Mouse (Mus musculus): ENCODE results near the gene Sct. TPM values are rescaled to one million over a fixed set of nuclear protein-coding genes. Genes with fewer than 3 reads are reported as not detected.
"Not testable (repeated sequence)": the region's sequence is repeated elsewhere in the genome, so short reads cannot be mapped to it uniquely, and the experiment has no call there.

Sct gene
- total RNA-seq, 2 experiments from 2014 or later = not detected

DNA sequence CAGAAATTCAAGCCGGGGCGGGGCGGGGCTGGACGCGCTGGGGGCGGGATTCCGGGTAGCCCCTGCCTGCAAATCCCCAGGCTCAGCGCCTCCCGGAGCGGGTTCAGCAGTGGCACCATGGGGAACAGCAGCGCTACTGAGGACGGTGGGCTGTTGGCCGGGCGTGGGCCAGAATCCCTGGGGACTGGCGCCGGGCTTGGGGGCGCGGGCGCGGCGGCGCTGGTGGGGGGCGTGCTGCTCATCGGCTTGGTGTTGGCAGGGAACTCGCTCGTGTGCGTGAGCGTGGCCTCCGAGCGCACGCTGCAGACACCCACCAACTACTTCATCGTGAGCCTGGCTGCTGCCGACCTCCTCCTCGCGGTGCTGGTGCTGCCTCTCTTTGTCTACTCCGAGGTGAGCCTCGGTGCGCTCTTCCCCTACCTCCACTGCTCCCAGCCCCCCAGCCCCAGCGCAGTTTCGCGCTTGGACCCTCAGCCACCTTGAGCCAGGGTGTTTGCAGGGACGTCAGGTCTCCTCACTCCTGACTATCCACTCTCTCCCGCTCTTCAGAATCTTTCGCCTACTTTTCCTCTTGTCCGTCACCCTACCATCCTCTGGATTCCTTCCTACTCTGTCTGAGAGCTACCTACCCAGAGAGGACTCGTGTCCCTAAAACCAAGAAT is 13.1 kb upstream of the Sct start, which contains the start of gene Drd4:
Drd4 (plus strand) TSS at position 86 of the 662 bp plus-strand sequence.
- DNase-seq = no peak

DNA sequence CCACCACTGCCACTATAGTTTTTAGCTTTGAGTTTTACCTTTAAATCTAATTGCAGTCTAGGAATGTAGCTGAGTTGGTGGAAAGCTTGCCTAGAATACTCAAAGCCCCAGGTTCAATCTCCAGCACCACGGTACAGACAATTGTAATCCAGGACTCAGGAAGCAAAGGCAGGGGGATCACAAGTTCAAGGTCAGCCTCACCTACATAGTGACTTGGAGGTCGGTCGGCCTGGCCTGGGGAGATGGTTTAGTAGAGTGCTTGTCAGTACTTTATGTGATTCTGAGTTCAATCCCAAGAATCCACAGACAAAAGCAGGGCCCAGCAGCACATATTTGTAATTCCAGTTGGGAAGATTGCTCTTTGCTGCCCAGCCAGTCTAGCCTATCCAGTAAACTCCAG is 9.1 kb upstream of the Sct start:
- DNase-seq = no peak

DNA sequence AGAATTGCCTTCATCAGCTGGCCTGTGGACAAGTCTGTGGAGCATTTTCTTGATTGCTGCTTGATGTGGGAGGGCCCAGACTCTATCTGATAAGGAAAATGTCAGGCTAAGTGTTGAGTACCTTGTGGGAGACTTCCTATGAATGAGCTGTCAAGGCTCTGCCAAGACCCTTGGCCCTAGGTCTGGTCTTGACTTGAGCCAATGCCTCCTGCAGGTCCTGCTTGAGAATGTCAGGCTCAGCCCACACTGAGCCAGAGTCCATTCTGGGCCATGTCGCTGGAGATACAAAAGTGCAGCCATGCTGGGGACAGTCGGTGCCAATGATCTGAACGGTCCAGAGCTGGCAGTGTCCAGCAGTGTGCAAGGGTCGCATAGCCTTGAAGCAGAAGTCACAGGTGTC is 3.8 kb upstream of the Sct start:
- DNase-seq = no peak

DNA sequence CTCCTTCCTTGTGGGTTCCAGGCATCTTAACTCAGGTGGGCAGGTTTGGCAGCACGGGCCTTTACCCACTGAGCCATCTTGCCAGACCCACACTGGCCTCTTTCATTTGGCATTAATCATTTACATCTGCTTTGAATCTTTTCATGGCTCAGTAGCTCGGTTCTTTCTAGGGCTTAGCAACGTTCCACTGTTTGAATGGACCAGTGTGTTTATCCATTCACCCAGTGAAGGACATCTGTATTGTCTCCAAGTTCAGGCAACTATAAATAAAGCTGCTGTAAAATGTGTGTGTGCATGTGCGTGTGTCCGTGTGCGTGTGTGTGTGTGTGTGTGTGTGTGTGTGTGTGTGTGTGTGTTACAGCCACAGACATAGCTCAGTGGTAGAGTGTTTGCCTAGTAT is 2.5 kb upstream of the Sct start:
- DNase-seq = no peak

DNA sequence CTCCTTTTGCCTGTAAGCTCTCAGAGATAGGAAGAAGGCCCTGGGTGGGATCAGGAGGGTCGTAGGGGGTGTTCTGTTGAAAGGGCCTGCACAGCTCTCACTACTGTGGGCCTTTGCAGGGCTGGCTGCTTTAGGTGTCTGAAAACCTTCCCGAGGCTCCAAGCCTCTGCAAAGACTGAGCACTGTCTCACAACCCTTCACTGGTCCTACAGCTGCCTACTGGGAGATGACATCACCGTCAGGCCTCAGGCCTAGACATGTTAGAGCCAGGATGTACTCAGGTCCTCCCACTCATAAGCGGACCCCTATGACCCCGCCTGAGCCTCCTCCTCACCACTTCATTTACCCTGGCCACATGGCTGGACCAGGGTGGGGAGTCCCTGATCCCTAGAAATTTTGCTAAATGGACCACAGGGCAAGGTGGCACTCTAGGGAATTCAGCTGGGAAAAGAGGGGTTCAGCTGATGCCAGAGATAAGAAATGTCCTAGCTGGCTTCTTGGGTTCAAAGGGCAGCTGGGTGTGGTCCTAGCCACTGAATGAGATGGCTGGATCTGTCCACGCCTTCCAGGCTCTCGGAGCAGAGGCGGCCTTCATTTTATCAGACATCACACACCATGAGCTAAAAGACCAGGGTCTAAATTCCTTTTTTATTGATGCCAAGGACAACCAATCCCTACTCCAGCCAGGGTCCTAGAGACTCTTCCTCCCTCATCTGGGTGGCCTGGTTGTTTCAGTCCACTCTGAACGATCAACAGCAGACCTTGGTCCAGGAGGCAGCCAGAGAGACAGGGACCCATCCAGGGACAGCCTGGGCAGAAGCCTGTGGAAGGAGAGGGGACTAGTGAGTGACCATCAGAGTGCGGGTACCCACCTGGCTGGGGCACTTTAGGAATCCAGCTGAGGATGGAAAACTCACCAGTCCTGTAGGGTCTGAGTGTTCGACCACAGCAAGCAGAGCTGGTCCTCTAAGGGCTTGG is 943 bp downstream of the Sct start:
- no peak for DNase-seq

DNA sequence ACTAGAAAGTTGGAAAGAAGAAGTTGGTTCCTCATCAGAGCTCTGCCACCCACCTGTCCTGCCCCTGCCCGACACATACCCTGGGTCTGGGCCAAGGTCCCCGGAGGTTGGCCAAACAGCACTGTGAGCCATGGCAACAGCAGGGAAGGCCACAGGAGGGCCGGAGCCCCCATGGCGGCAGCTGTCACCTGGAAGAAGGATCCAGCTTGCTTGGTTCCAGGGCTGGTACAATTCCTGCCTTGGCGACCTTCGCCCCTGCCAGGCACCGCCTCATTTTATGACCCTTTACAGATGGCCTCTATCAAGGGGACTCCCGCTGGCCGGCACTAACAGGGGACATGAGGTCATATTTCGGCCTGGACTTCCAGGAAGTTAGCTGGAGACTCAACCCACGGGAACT is 2.4 kb downstream of the Sct start, which contains the start of gene Cdhr5:
Cdhr5 (minus strand) TSS at position 241 of the 400 bp plus-strand sequence.
- no peak for DNase-seq

DNA sequence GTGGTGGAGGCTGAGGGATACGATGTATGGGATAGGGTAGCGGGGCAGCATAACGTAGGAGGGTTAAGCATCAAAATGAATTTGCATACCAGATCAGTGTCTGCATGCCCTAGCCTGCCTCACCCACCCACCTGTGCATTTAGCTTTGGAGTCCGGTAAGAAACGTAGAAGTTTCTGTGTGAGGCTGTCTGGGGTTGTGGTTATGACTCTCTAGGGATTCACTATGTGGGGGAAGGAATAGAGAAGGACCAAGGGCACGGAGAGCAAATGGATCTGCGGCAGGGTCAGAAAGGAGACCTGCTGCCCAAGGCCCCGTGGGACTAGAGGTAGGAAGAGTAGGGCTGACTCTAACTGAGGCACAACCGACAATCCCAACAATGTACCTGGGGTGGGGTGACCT is 3.6 kb downstream of the Sct start:
- DNase-seq = no peak

DNA sequence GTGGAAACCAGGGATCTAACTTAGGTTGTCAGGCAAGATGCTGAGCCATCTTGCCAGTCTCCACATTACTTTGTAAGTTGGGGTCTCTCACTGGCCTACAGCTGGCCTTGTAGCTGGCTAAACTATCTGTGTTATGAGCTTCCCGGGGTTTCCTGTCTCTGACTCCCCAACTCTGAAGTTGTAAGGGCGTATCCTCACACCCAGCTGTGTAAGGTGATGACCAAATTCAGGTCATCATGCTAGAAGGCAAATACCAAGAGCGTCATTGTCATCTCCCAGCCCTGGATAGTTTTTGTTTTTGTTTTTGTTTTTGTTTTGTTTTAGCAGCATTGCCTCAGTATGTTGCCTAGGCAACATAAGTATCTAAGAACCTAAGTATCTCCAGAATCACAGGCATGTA is 8.3 kb downstream of the Sct start:
- no peak for DNase-seq

DNA sequence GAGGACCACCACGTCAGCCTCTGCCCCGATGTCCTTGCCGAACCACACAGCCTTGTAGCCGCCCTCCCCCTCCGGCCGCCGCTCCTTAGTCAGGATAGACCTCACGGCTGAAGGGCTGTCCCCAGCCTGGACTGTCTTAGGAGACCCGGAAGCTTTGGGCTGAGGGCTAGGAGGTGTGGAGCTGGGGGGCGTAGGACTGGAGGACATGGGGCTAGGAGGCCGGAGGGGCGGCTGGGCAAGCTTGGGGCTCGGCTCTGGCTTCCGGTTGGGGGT is 9.7 kb downstream of the Sct start:
- no peak for DNase-seq

DNA sequence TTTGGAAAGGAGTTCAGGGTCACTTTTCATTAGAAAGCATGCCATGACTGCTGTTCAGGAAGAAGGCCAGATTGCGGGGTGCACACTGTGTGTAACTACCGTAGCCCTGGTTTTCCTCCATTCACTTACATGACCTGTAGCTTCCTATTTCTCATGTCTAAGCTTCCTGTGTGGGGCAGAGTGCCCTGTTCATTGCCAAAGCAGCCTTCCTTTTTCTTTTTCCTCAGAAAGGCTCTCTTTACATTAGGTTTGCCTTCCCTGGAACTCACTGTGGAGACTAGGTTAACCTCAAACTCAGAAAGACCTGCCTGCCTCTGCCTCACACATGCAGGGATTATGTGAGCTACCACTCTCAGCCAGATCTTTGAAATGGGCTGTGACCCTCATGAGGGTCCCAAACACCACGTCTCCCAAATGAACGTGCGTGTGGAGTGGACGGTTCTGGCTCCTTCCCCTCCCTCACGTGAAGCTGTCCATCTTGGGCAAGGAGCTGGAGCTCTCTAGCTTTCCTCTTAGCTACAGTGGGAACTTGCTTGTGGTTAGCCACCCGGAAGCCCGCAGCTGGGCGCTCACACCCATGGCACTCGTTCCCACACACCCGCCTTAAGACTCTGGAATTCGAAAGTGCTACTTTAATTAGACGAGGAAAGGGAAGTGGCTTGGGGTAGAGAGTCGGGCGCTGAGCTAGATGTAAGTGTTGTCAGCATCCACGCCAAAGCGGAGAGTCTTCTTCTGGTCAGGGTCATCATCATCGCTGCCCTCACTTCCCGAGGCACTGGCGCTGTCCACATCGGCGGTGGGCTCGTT is 10.3 kb downstream of the Sct start:
- peak in 1 of 2 experiments; percentile 61 for DNase-seq

DNA sequence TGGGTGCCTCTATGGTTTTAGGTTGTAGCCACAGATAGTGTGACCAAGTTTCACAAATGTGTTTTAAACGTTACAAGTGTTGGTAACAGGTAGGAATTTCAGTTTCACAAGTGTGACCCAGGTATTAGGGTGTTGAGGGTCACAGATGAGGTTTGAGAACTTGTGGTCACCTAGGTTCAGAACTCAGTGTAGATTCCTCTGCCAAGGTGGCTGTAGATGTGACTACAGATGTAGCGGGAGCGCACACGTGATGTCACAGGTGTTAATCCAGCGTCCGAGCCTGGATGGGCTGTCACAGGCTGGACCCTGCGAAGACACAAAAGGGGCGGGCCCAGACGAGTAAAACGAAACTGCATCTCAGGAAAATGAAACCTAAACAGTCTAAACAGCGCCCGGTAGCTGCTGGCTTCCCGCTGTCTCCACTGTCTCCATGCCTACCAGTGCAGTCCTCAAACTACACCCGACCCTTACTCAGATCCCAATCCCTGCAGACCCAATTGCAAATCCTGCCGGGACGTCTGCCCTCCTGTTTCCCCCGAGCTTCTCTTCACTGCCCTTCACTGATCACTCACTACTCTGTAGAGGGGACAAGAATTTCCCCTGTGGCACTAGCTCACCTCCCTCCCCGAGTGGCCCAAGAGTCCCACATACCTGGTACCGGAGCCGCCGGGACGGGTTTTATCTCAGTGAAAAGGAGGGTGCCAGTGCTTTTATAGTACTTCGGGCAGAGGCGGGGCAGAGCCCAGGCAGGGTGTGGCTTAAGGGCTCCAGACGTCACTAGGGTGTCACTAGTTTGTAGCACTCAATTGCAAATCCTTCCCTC is 13.0 kb downstream of the Sct start, which contains the start of gene Irf7:
Irf7 (minus strand) TSS at position 743 of the 823 bp plus-strand sequence.
- peak; percentile 83 to 86 for DNase-seq

DNA sequence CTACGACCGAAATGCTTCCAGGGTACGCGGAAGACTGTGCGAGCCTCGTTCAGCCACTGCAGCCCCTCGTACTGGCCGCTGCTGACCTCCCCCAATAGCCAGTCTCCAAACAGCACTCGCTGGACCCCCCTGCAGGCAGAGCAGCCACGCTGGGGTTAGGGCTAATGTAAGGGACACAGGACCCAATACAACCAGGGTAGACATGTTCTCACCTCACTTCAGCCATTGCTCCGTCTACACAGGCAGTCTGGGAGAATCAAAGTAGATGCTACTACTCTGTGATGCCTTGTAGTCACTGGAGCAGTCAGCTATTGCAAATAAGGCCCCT is 13.6 kb downstream of the Sct start:
- DNase-seq = no peak

DNA sequence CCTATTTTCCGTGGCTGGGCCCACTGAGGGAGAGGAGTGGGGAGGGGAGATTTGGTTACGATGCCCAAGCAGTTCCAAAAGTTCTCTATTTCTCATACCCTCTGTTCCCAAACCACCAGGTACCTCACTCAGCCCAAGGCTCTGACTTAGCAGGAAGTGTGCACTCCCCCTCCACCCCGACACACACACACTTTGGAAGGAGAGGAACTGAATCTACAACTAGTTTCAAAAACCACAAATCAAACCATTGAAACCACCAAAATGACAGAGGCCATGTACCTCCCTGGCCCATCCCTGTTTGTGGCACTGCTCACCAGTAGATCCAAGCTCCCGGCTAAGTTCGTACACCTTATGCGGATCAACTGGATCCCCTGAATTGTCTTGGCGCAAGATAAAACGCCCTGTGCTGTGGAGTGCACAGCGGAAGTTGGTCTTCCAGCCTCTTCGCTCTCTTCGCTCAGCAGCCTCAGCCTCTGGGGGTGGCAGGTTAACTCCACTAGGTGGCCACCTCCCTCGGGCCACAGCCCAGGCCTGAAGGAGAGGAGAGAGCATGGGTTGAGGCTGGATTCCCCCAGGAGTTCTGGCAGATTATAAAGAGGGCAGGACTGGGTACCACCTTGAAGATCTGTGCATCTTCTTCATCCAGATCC is 14.0 kb downstream of the Sct start:
- DNase-seq = peak; percentile 40 to 45

DNA sequence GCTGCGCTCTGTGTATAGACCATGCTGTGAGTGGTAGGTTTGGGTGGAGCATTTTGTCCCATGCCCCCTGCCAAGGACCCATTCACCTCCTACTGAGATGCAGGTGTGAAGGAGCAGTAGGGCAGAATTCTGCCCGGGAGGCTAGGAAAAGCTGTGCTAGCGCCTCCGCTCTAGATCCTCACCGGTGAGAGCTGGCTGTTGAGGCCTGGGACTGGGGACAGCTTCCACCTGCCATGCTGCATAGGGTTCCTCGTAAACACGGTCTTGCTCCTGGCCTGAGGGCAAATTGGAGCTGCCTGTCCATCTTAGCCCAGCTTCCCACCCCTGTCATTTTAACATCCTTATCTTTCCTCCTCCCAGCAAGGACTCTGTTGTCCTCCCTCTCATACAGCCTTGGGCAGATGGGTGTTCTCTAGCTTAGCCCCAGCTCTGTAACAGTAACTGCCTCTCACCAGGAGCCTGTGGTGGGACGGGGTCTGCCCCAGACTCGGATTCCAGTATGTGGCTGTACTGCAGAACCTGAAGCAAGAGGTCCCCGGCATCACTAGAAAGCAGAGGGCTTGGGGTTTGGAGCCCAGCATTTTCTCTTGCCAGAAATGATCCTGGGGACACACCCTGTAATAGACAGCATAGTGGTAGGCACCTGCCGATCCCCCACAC is 14.8 kb downstream of the Sct start:
- no peak for DNase-seq

DNA sequence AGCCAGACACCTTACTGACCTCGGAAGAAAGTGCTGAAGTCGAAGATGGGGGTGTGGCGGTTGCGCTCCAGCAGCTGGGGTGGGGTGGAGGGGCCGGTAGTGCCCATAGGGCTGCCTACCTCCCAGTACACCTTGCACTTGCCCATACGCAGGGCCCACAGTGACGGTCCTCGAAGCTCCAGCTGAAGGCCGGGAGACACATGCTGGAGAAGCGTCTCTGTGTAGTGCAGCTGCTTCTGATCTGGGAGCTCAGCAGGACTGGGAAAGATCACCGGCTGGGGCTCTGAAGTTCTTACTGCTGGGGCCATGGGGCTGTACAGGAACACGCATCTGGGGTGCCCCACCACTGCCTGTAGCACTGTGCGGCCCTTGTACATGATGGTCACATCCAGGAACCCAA is 15.3 kb downstream of the Sct start:
- no peak for DNase-seq

DNA sequence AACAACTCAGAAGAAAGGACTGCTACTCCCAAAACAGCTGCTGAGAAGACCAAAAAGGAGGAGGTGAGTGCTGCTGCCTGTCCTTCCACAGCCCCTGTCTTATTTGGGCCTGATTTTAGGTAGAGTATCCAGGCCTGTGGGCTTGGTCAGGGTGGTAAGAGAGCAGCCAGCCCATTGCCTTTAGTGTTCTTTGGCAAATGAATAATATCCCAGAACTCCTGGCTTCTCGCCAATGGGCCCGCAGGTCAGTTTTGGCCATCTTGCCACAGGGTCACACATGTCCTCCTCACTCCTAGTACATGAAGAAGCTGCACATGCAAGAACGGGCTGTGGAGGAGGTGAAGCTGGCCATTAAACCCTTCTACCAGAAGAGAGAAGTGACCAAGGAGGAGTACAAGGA is 17.5 kb downstream of the Sct start:
- no peak for DNase-seq

DNA sequence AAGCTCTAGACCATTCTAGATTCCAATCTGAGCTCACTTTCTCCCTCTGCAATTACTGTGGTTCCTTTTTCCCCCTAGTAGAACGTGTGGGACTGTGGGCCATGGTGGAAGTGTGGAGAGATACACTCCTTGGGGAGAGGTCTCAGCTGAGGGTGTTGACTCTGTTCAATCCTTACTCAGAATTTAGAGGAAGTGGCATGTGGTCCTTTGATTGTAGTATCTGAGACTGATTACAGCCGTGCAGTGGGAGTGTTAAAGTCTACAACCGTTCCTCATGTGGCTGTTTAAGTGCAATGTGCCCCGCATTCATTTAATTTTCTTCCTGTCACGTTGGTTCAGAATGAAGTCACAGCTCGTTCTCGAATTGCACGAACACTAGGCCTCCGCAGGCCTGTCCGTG is 22.8 kb downstream of the Sct start:
- no peak for DNase-seq

DNA sequence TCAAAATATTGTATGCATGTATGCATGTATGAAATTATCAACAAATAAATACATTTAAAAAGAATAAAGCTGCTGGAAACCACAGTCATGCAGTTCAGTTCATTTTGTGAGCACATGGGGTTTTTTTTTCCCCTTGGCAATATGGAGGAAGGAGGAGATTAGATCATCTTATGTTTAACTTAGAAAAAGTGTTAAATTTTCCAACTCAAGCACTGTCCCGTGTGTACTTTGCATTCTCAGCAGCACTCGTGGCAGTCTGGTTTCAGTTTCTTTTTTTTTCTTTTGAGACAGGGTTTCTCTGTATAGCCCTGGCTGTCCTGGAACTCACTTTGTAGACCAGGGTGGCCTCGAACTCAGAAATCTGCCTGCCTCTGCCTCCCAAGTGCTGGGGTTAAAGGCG is 28.4 kb downstream of the Sct start:
- not testable (repeated sequence) for DNase-seq

DNA sequence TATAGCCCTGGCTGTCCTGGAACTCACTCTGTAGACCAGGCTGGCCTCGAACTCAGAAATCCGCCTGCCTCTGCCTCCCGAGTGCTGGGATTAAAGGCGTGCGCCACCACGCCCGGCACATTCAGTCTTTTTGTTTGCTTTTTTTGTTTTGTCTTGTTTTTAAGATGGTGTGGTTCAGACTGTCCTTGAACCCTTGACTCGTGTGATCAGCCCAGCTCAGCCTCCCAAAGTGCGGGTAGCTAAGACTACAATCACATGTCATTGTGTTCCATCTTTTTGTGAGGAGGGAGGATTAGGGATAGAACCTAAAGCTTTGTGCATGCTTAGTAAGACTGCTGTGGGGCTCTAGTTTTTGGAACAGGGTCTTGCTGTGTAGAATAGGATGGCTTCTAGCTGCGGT is 47.4 kb downstream of the Sct start:
- no peak for DNase-seq

DNA sequence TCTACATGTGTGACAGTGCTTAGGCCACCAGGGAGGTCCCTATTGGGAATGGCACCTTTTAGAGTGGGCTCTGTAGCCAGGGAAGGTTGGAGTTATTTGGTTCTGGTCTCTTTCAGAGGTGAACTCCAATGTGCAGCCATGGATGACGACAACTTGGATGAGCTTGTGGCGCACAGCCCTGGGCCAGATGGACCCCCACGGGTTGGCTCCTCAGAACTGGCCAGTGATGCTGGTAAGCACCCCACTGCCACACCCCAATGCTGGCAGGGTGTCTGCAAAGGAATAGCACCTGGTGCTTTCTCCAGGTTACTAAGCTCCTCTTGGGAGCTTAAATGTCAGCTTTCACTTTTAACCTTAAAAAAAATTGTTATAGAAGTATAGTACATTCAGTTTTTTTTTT is 47.8 kb downstream of the Sct start:
- DNase-seq = no peak

DNA sequence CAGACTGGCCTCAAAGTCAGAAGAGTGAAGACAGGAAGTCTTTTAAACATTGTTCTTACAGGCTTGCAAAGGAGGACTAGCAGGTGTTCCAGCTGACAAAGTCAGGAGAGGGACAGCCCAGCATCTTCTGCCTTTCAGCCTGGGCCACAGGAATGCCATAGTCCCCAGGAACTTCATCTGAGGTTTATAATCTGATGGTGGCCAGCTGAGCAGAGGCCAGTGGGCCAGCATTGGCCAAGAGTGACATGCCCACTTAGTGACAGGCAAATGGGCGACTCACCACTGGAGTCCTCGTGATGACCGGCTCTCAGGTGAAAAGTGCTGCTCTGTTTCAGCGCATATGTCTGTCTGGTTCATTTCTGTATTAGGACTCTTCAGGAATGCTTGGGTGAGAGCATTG is 48.4 kb downstream of the Sct start:
- DNase-seq = no peak
